Mouse (Mus musculus): ENCODE data around the gene Olfr317. TPM values are rescaled to one million over a fixed set of nuclear protein-coding genes. Genes with fewer than 3 reads are reported as not detected.
"Not testable (repeated sequence)": the region's sequence is repeated elsewhere in the genome, so short reads cannot be mapped to it uniquely, and the experiment has no call there.

Gene Olfr317
- polyA plus RNA-seq, 1 experiment from 2014 or later: not detected

DNA sequence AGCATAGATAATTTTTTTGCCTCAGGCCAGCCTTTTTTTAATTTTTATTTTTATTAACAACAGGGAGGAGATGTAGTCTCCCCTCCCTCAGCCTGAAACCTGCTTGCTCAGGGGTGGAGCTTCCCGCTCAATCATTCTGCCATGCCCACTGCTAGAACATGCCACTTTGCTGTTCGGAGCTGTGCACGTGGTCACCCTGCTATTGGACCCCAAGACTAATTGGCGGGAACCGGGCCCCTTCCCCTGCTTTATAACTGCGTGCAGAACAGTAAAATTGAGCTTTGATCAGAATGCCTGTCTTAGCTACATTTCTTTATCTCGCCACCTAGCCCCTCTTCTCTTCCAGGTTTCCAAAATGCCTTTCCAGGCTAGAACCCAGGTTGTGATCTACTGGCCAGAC, 21.3 kb downstream of the Olfr317 start:
- ATAC-seq (ENCODE audit: low FRiP score, low read depth); H3K4me3 ChIP-seq; H3K27ac ChIP-seq (replicated peaks); H3K4me1 ChIP-seq; H3K4me2 ChIP-seq (replicated peaks); H3K27me3 ChIP-seq; H3K9me3 ChIP-seq; H3K36me3 ChIP-seq; H3K9ac ChIP-seq (replicated peaks): not testable (repeated sequence)
- 95% methylated on average over 7 of the region's 7 CpGs for WGBS

GRCm38 (mm10) chr11:58709086-58709485, 29.9 kb downstream of the Olfr317 start:
- Histone ChIP-seq H3K4me2 (replicated peaks) (no peak overlapping the region), H3K36me3 (no peaks in the 10 kb centered on the region), H3K9me3 (no peaks in the 10 kb centered on the region), H3K27ac (replicated peaks) (no peak overlapping the region), H3K4me3 (no peak overlapping the region), H3K9ac (replicated peaks) (no peak overlapping the region), H3K4me1 (no peaks in the 10 kb centered on the region), H3K27me3 (no peaks in the 10 kb centered on the region)
- no peak for ATAC-seq (ENCODE audit: low FRiP score, low read depth)
- WGBS: 82% methylated on average over 11 of the region's 11 CpGs

- Histone ChIP-seq H3K4me1 (no peaks in the 10 kb centered on the region), H3K4me3 (no peak within 1 kb of the TSS), H3K36me3 (no peaks in the 10 kb centered on the region), H3K9ac (replicated peaks) (no peak within 1 kb of the TSS), H3K4me2 (replicated peaks) (no peak within 1 kb of the TSS), H3K27me3 (no peaks in the 10 kb centered on the region), H3K9me3 (peaks cover 9% of the 10 kb centered on the region; the same call in 1 of the 2 replicates), H3K27ac (replicated peaks) (no peak within 1 kb of the TSS)
- 84% methylated on average over 3 of the region's 3 CpGs for WGBS
- no peak for ATAC-seq (ENCODE audit: low FRiP score, low read depth)
Measured at GRCm38 (mm10) chr11:58698862-58699261, 40.1 kb downstream of the Olfr317 start, which contains the start of gene Olfr319. Gene Olfr319 (plus strand): TSS chr11:58699162.

Other genes starting within 250 kb of the Olfr317 start
- not detected in 2 replicates for gene Olfr332, start 246.7 kb downstream of the Olfr317 start, polyA plus RNA-seq (2016; fragmentation: Nextera tagmentation; extraction: Ambion mirVana)
- gene Olfr331, start 236.6 kb downstream of the Olfr317 start, polyA plus RNA-seq (2016; fragmentation: Nextera tagmentation; extraction: Ambion mirVana): not detected in 2 replicates
- gene Olfr330, start 204.4 kb downstream of the Olfr317 start, polyA plus RNA-seq (2016; fragmentation: Nextera tagmentation; extraction: Ambion mirVana): not detected in 2 replicates
- gene Olfr329-ps, start 192.8 kb downstream of the Olfr317 start, polyA plus RNA-seq (2016; fragmentation: Nextera tagmentation; extraction: Ambion mirVana): not detected in 2 replicates
- gene Olfr328, start 183.6 kb downstream of the Olfr317 start, polyA plus RNA-seq (2016; fragmentation: Nextera tagmentation; extraction: Ambion mirVana): 0.08 and 0.14 TPM in 2 replicates
- gene Olfr224, start 168.7 kb downstream of the Olfr317 start, polyA plus RNA-seq (2016; fragmentation: Nextera tagmentation; extraction: Ambion mirVana): not detected in 2 replicates
- gene Olfr325, start 161.5 kb downstream of the Olfr317 start, polyA plus RNA-seq (2016; fragmentation: Nextera tagmentation; extraction: Ambion mirVana): not detected in 2 replicates
- gene Olfr324, start 144.1 kb downstream of the Olfr317 start, polyA plus RNA-seq (2016; fragmentation: Nextera tagmentation; extraction: Ambion mirVana): not detected in 2 replicates
- gene 2210407C18Rik, start 123.1 kb downstream of the Olfr317 start, polyA plus RNA-seq (2016; fragmentation: Nextera tagmentation; extraction: Ambion mirVana): not detected in 2 replicates
- not detected in 2 replicates for gene Olfr323, start 108.7 kb downstream of the Olfr317 start, polyA plus RNA-seq (2016; fragmentation: Nextera tagmentation; extraction: Ambion mirVana)
- gene Trim58, start 98.7 kb downstream of the Olfr317 start, polyA plus RNA-seq (2016; fragmentation: Nextera tagmentation; extraction: Ambion mirVana): 0.13 and 0.28 TPM in 2 replicates
- not detected in 2 replicates for gene Olfr322, start 80.4 kb downstream of the Olfr317 start, polyA plus RNA-seq (2016; fragmentation: Nextera tagmentation; extraction: Ambion mirVana)
- not detected in 2 replicates for gene Olfr320, start 58.1 kb downstream of the Olfr317 start, polyA plus RNA-seq (2016; fragmentation: Nextera tagmentation; extraction: Ambion mirVana)
- gene Olfr319, start 40.0 kb downstream of the Olfr317 start, polyA plus RNA-seq (2016; fragmentation: Nextera tagmentation; extraction: Ambion mirVana): not detected in 2 replicates
- gene Olfr318, start 15.2 kb downstream of the Olfr317 start, polyA plus RNA-seq (2016; fragmentation: Nextera tagmentation; extraction: Ambion mirVana): not detected in 2 replicates
- not detected in 2 replicates for gene Olfr316, start 13.5 kb upstream of the Olfr317 start, polyA plus RNA-seq (2016; fragmentation: Nextera tagmentation; extraction: Ambion mirVana)
- gene Olfr315, start 34.0 kb upstream of the Olfr317 start, polyA plus RNA-seq (2016; fragmentation: Nextera tagmentation; extraction: Ambion mirVana): not detected in 2 replicates
- not detected in 2 replicates for gene Olfr314, start 43.7 kb upstream of the Olfr317 start, polyA plus RNA-seq (2016; fragmentation: Nextera tagmentation; extraction: Ambion mirVana)
- 2.0 and 2.1 TPM in 2 replicates for gene Fam183b, start 62.7 kb upstream of the Olfr317 start, polyA plus RNA-seq (2016; fragmentation: Nextera tagmentation; extraction: Ambion mirVana)
- gene Olfr313, start 75.8 kb upstream of the Olfr317 start, polyA plus RNA-seq (2016; fragmentation: Nextera tagmentation; extraction: Ambion mirVana): not detected in 2 replicates
- not detected in 2 replicates for gene Olfr312, start 90.0 kb upstream of the Olfr317 start, polyA plus RNA-seq (2016; fragmentation: Nextera tagmentation; extraction: Ambion mirVana)
- gene Olfr311, start 100.0 kb upstream of the Olfr317 start, polyA plus RNA-seq (2016; fragmentation: Nextera tagmentation; extraction: Ambion mirVana): not detected in 2 replicates
- 17.7 and 19.9 TPM in 2 replicates for gene Gm12258, start 107.9 kb upstream of the Olfr317 start, polyA plus RNA-seq (2016; fragmentation: Nextera tagmentation; extraction: Ambion mirVana)
- 10.2 and 13.7 TPM in 2 replicates for gene 2810021J22Rik, start 128.0 kb upstream of the Olfr317 start, polyA plus RNA-seq (2016; fragmentation: Nextera tagmentation; extraction: Ambion mirVana)
- 5.3 and 5.5 TPM in 2 replicates for gene Zfp39, start 165.0 kb upstream of the Olfr317 start, polyA plus RNA-seq (2016; fragmentation: Nextera tagmentation; extraction: Ambion mirVana)
- not detected in 2 replicates for gene Btnl10, start 178.7 kb upstream of the Olfr317 start, polyA plus RNA-seq (2016; fragmentation: Nextera tagmentation; extraction: Ambion mirVana)
- 437 and 465 TPM in 2 replicates for gene Rnf187, start 199.7 kb upstream of the Olfr317 start, polyA plus RNA-seq (2016; fragmentation: Nextera tagmentation; extraction: Ambion mirVana)
- gene Hist3h2ba, start 209.7 kb upstream of the Olfr317 start, polyA plus RNA-seq (2016; fragmentation: Nextera tagmentation; extraction: Ambion mirVana): 177 and 223 TPM in 2 replicates
- 87.2 and 87.5 TPM in 2 replicates for gene Hist3h2a, start 215.5 kb upstream of the Olfr317 start, polyA plus RNA-seq (2016; fragmentation: Nextera tagmentation; extraction: Ambion mirVana)
- gene Trim17, start 215.5 kb upstream of the Olfr317 start, polyA plus RNA-seq (2016; fragmentation: Nextera tagmentation; extraction: Ambion mirVana): 0.64 and 0.86 TPM in 2 replicates
- gene Trim11, start 238.9 kb upstream of the Olfr317 start, polyA plus RNA-seq (2016; fragmentation: Nextera tagmentation; extraction: Ambion mirVana): 19.9 and 20.5 TPM in 2 replicates